Mouse (Mus musculus): Measurements from ENCODE around the gene Ccrl2.

The Ccrl2 gene

GRCm38 (mm10) chr9:111058943-111059556 is 1.7 kb upstream of the Ccrl2 start:
- DNase-seq: no peak

GRCm38 (mm10) chr9:111057544-111058370 is 438 bp upstream of the Ccrl2 start:
- DNase-seq: no peak

- DNase-seq: no peak
These were observed 861 bp downstream of the Ccrl2 start for GRCm38 (mm10) chr9:111056519-111056797.

- DNase-seq: no peak
These were observed 1.4 kb downstream of the Ccrl2 start for GRCm38 (mm10) chr9:111055800-111056518.

- DNase-seq: no peak
These were observed 2.4 kb downstream of the Ccrl2 start for GRCm38 (mm10) chr9:111054923-111055322.

- DNase-seq: peak; percentile 27
These were observed 8.9 kb downstream of the Ccrl2 start for GRCm38 (mm10) chr9:111048452-111048851.

GRCm38 (mm10) chr9:111047266-111047665 is 10.1 kb downstream of the Ccrl2 start:
- DNase-seq: no peak

- no peak for DNase-seq
These were observed 11.1 kb downstream of the Ccrl2 start for GRCm38 (mm10) chr9:111046222-111046621.

- DNase-seq: peak; percentile 72
These were observed 15.1 kb downstream of the Ccrl2 start for GRCm38 (mm10) chr9:111042266-111042665.

- DNase-seq: no peak
These were observed 17.4 kb downstream of the Ccrl2 start for GRCm38 (mm10) chr9:111039966-111040365.

GRCm38 (mm10) chr9:111033717-111034116 is 23.6 kb downstream of the Ccrl2 start:
- no peak for DNase-seq

GRCm38 (mm10) chr9:111026791-111027190 is 30.5 kb downstream of the Ccrl2 start:
- no peak for DNase-seq

GRCm38 (mm10) chr9:111019022-111019421 is 38.3 kb downstream of the Ccrl2 start, which contains the start of gene Ltf:
Ltf (plus strand) TSS chr9:111019271.
- no peak for DNase-seq

- no peak for DNase-seq
These were observed 41.7 kb downstream of the Ccrl2 start for GRCm38 (mm10) chr9:111015658-111016057.

GRCm38 (mm10) chr9:111012041-111012440 is 45.3 kb downstream of the Ccrl2 start:
- peak; percentile 49 for DNase-seq

- peak; percentile 56 for DNase-seq
These were observed 45.8 kb downstream of the Ccrl2 start for GRCm38 (mm10) chr9:111011550-111011949.

GRCm38 (mm10) chr9:111009763-111010162 is 47.6 kb downstream of the Ccrl2 start:
- no peak for DNase-seq

- no peak for DNase-seq
These were observed 50.8 kb downstream of the Ccrl2 start for GRCm38 (mm10) chr9:111006544-111006943.
